In the genomic region with DNA sequence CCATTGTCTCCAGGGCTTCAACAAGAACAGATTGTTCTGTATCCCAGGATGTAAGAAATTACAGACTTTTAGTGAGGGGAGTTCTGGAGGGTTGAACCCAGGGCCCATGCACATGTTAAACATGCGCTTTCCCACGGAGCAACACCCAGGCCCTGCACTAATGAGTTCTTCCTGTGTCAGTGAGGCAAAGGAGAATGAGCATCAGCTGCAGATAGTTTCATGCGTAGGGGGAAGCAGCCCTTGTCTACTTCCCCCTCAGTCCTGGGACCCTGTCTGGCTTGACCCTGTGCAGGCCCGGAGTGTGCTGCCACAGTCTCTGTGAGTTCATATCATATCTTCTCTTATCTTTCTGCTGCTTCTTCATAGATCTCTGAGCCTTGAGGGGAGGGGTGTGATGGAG, we compare ENCODE assay signal across 17 mouse cellular contexts. TPM values are rescaled to one million over a fixed set of nuclear protein-coding genes. Genes with fewer than 3 reads are reported as not detected.
A peak's percentile ranks its signal among the peaks of the same experiment; 100 is the strongest.
DNase-seq lines count a peak whose midpoint lies in the region; ATAC-seq and TF ChIP-seq lines count a peak whose summit lies in the region.
"Had no signal": no experiment of that assay in that cellular context is flagged by ENCODE, and none has a peak within 500 bp of the region (broad histone marks: within the 10 kb centered on the region; RNA-seq: fewer than 3 reads in every experiment).

No protein-coding gene starts in this region.

- no peak overlapping the region for H3K4me2 ChIP-seq in heart, embryonic 13.5 days
- no peak overlapping the region for H3K4me2 ChIP-seq in liver, embryonic 12.5 days
- H3K4me2 ChIP-seq in kidney, postnatal 0 days (ENCODE audit: low read length) = no peak overlapping the region
- H3K4me2 ChIP-seq in limb, embryonic 15.5 days = no peak overlapping the region
- H3K4me2 ChIP-seq: hindbrain, embryonic 13.5 days; midbrain, embryonic 11.5 days; neural tube, embryonic 15.5 days had no signal

- H3K9ac ChIP-seq in heart, embryonic 13.5 days = no peak overlapping the region
- no peak overlapping the region for H3K9ac ChIP-seq in liver, adult 2 months (ENCODE audit: low read depth, low read length)
- no peak overlapping the region for H3K9ac ChIP-seq in liver, embryonic 12.5 days
- H3K9ac ChIP-seq in kidney, postnatal 0 days (ENCODE audit: low read depth, low read length) = no peak overlapping the region
- no peak overlapping the region for H3K9ac ChIP-seq in limb, embryonic 15.5 days
- H3K9ac ChIP-seq: hindbrain, embryonic 13.5 days; neural tube, embryonic 15.5 days had no signal

- H3K4me3 ChIP-seq in heart, embryonic 13.5 days = no peak overlapping the region
- H3K4me3 ChIP-seq in liver, adult 2 months (ENCODE audit: insufficient read depth, low read depth, low read length) = no peak overlapping the region
- H3K4me3 ChIP-seq in liver, embryonic 12.5 days = no peak overlapping the region
- H3K4me3 ChIP-seq in kidney, postnatal 0 days (replicated peaks; ENCODE audit: low read depth, low read length) = no peak overlapping the region
- H3K4me3 ChIP-seq in limb, embryonic 15.5 days = no peak overlapping the region
- H3K4me3 ChIP-seq: hindbrain, embryonic 13.5 days; neural tube, embryonic 15.5 days had no signal

- H3K27ac ChIP-seq in heart, embryonic 13.5 days (replicated peaks) = peak overlapping the region; percentile 43
- H3K27ac ChIP-seq in liver, adult 2 months (replicated peaks; ENCODE audit: insufficient read depth, low read depth, low read length) = peak overlapping the region; percentile 18; the same call in 1 of the 2 replicates
- H3K27ac ChIP-seq in liver, embryonic 12.5 days = no peak overlapping the region
- peak overlapping the region; percentile 79 for H3K27ac ChIP-seq in kidney, postnatal 0 days
- H3K27ac ChIP-seq in limb, embryonic 15.5 days = peak overlapping the region; percentile 44; the same call in 1 of the 2 replicates
- H3K27ac ChIP-seq: hindbrain, embryonic 13.5 days; neural tube, embryonic 15.5 days had no signal

- peaks cover 26% of the 10 kb centered on the region for H3K4me1 ChIP-seq in heart, embryonic 13.5 days
- peaks cover 13% of the 10 kb centered on the region for H3K4me1 ChIP-seq in liver, adult 2 months (ENCODE audit: control insufficient read depth, insufficient read depth, low read length)
- peaks cover 10% of the 10 kb centered on the region for H3K4me1 ChIP-seq in liver, embryonic 12.5 days
- H3K4me1 ChIP-seq in kidney, postnatal 0 days (replicated peaks; ENCODE audit: insufficient read depth, low read length) = no peaks in the 10 kb centered on the region; the same call in 1 of the 2 replicates
- H3K4me1 ChIP-seq in limb, embryonic 15.5 days = peaks cover 11% of the 10 kb centered on the region
- H3K4me1 ChIP-seq: hindbrain, embryonic 13.5 days; neural tube, embryonic 15.5 days had no signal

- no peak for TF ChIP-seq POLR2A in liver, adult 2 months (IDR thresholded peaks at IDR 0.05; ENCODE audit: extremely low read depth, insufficient read depth, low read length)

- ATAC-seq in heart, embryonic 13.5 days (ENCODE audit: extremely low read depth, insufficient number of reproducible peaks, low FRiP score, low TSS enrichment) = no peak
- no peak for ATAC-seq in liver, embryonic 12.5 days
- peak; percentile 50 for ATAC-seq in kidney, postnatal 0 days (replicated peaks; ENCODE audit: low FRiP score, low read depth)
- ATAC-seq in limb, embryonic 15.5 days (ENCODE audit: insufficient number of reproducible peaks, low FRiP score, low TSS enrichment, low read depth) = 0 out of 2 replicates have a peak, but pooled peaks have one; percentile 8
- no peak for ATAC-seq in megakaryocyte-erythroid progenitor cell, adult 5-6 weeks (replicated peaks; ENCODE audit: low FRiP score, low TSS enrichment, poor library complexity, severe bottlenecking)
- ATAC-seq: forebrain, embryonic 16.5 days had no signal

- intact Hi-C loops in heart, postnatal 36 days (cut with DNase I) = no loop called here

- H3K27me3 ChIP-seq in heart, embryonic 13.5 days (replicated peaks) = no peaks in the 10 kb centered on the region
- no peaks in the 10 kb centered on the region for H3K27me3 ChIP-seq in liver, adult 2 months (ENCODE audit: control insufficient read depth, insufficient read depth, low read length)
- no peaks in the 10 kb centered on the region for H3K27me3 ChIP-seq in liver, embryonic 12.5 days (replicated peaks)
- H3K27me3 ChIP-seq in kidney, postnatal 0 days (ENCODE audit: insufficient read depth, low read length) = no peaks in the 10 kb centered on the region
- no peaks in the 10 kb centered on the region for H3K27me3 ChIP-seq in limb, embryonic 15.5 days
- H3K27me3 ChIP-seq: hindbrain, embryonic 13.5 days; neural tube, embryonic 15.5 days had no signal

- WGBS in heart, embryonic 13.5 days = 47% methylated on average over 4 of the region's 4 CpGs
- 79% methylated on average over 4 of the region's 4 CpGs for WGBS in liver, adult 2 months
- 55% methylated on average over 4 of the region's 4 CpGs for WGBS in liver, embryonic 12.5 days (ENCODE audit: insufficient replicate concordance)
- WGBS in kidney, postnatal 0 days = 26% methylated on average over 4 of the region's 4 CpGs
- WGBS in limb, embryonic 15.5 days = 33% methylated on average over 4 of the region's 4 CpGs

- H3K9me3 ChIP-seq in heart, embryonic 13.5 days = no peaks in the 10 kb centered on the region
- no peaks in the 10 kb centered on the region for H3K9me3 ChIP-seq in liver, embryonic 12.5 days (replicated peaks)
- H3K9me3 ChIP-seq in kidney, postnatal 0 days (replicated peaks; ENCODE audit: low read length) = no peaks in the 10 kb centered on the region
- H3K9me3 ChIP-seq in limb, embryonic 15.5 days = no peaks in the 10 kb centered on the region
- H3K9me3 ChIP-seq: hindbrain, embryonic 13.5 days; neural tube, embryonic 15.5 days had no signal

- DNase-seq in heart, postnatal 36 days = no peak
- no peak for DNase-seq in liver, adult 2 months (ENCODE audit: extremely low read depth, low read depth, low spot score)
- DNase-seq in kidney, postnatal 0 days (ENCODE audit: low spot score) = no peak
- no peak for DNase-seq in layer of hippocampus, postnatal 10 days (ENCODE audit: low spot score in 2 of 2)
- DNase-seq: layer of hippocampus, postnatal 36 days; left cerebral cortex, postnatal 4 days; right cerebral cortex, postnatal 4 days; thymus, adult 18-20 months had no signal

- no peak for TF ChIP-seq CTCF in liver, adult 2 months (IDR thresholded peaks at IDR 0.05; ENCODE audit: low read depth, low read length)
- no peak for TF ChIP-seq CTCF in kidney, postnatal 0 days (IDR thresholded peaks at IDR 0.05; ENCODE audit: low read depth)

- H3K79me2 ChIP-seq in liver, adult 2 months (ENCODE audit: control insufficient read depth, insufficient read depth, low read length) = no peaks in the 10 kb centered on the region

- no peaks in the 10 kb centered on the region for H3K36me3 ChIP-seq in heart, embryonic 13.5 days
- H3K36me3 ChIP-seq in liver, adult 2 months (ENCODE audit: control insufficient read depth, insufficient read depth, low read length) = peaks cover 45% of the 10 kb centered on the region
- H3K36me3 ChIP-seq in liver, embryonic 12.5 days = peaks cover 50% of the 10 kb centered on the region
- no peaks in the 10 kb centered on the region for H3K36me3 ChIP-seq in kidney, postnatal 0 days (ENCODE audit: insufficient read depth, low read length)
- 0 out of 2 replicates have a peak, but pooled peaks cover 3% of the 10 kb centered on the region for H3K36me3 ChIP-seq in limb, embryonic 15.5 days
- H3K36me3 ChIP-seq: neural tube, embryonic 15.5 days had no signal

RNA-seq across cellular contexts. Expression of gene F2r, which starts 29.0 kb away (rescaled TPM):
- polyA plus RNA-seq in heart, embryonic 13.5 days (2015; fragmentation: Nextera tagmentation; extraction: Ambion mirVana) = 124 and 129 TPM in 2 replicates
- 10 to 100 TPM; 20.0 to 25.3 TPM for total RNA-seq in heart, postnatal 36 days (2021)
- total RNA-seq in liver, adult 2 months (2014; rRNA removed) = 10.0 and 11.4 TPM in 2 replicates
- 7.4 and 7.8 TPM in 2 replicates for polyA plus RNA-seq in liver, adult 2 months (2012; rRNA removed)
- polyA plus RNA-seq in liver, embryonic 12.5 days (2016; fragmentation: Nextera tagmentation; extraction: Ambion mirVana) = 84.2 and 84.3 TPM in 2 replicates
- polyA plus RNA-seq in kidney, postnatal 0 days (2015; fragmentation: Nextera tagmentation; extraction: Ambion mirVana) = 85.6 and 104 TPM in 2 replicates
- 72.4 and 74.6 TPM in 2 replicates for polyA plus RNA-seq in limb, embryonic 15.5 days (2015; fragmentation: Nextera tagmentation; extraction: Ambion mirVana)
- 10 to 100 TPM; 12.2 to 12.9 TPM for total RNA-seq in layer of hippocampus, postnatal 10 days (2021)
- total RNA-seq in megakaryocyte-erythroid progenitor cell, adult 5-6 weeks (2014; fragmentation: Nextera tagmentation) = 25.5 and 37.9 TPM in 2 replicates
- 41.8 and 85.3 TPM in 2 replicates for total RNA-seq in megakaryocyte-erythroid progenitor cell, adult 5-6 weeks (2017)

RNA-seq across cellular contexts. Expression of gene F2rl2, which starts 49.4 kb away (rescaled TPM):
- polyA plus RNA-seq in heart, embryonic 13.5 days (2015; fragmentation: Nextera tagmentation; extraction: Ambion mirVana) = 0.79 and 1.2 TPM in 2 replicates
- under 1 TPM in 1 of 2 experiments, not detected in 1; 0.11 TPM for total RNA-seq in heart, postnatal 36 days (2021)
- total RNA-seq in liver, adult 2 months (2014; rRNA removed) = 0.07 TPM in 1 of 2 replicates, not detected in the other
- 0.06 and 0.15 TPM in 2 replicates for polyA plus RNA-seq in liver, adult 2 months (2012; rRNA removed)
- polyA plus RNA-seq in liver, embryonic 12.5 days (2016; fragmentation: Nextera tagmentation; extraction: Ambion mirVana) = 22.0 and 23.5 TPM in 2 replicates
- 0.09 and 0.11 TPM in 2 replicates for polyA plus RNA-seq in kidney, postnatal 0 days (2015; fragmentation: Nextera tagmentation; extraction: Ambion mirVana)
- 0.26 and 0.32 TPM in 2 replicates for polyA plus RNA-seq in limb, embryonic 15.5 days (2015; fragmentation: Nextera tagmentation; extraction: Ambion mirVana)
- under 1 TPM; 0.56 to 0.59 TPM for total RNA-seq in layer of hippocampus, postnatal 10 days (2021)
- total RNA-seq in megakaryocyte-erythroid progenitor cell, adult 5-6 weeks (2014; fragmentation: Nextera tagmentation) = 0.70 and 1.1 TPM in 2 replicates
- 3.0 TPM in 2 replicates for total RNA-seq in megakaryocyte-erythroid progenitor cell, adult 5-6 weeks (2017)
- total RNA-seq: gastrocnemius, adult 18-20 months had no signal

Comparison
In these comparisons a context has a peak if more than half of its experiments do, and no peak if none do; other contexts are left out.
1. RNA of gene F2rl2, which starts 49.4 kb away (polyA plus RNA-seq): 22.0 to 23.5 TPM in liver, embryonic 12.5 days; 0.79 to 1.2 TPM in heart, embryonic 13.5 days, 0.26 to 0.32 TPM in limb, embryonic 15.5 days, 0.06 to 0.15 TPM in liver, adult 2 months and 0.09 to 0.11 TPM in kidney, postnatal 0 days; every median in the first group is over 10 times any median in the second.
2. ATAC-seq: peak in kidney, postnatal 0 days (single experiment) and limb, embryonic 15.5 days (single experiment); none in heart, embryonic 13.5 days (single experiment), liver, embryonic 12.5 days (single experiment) and megakaryocyte-erythroid progenitor cell, adult 5-6 weeks (single experiment).